Mouse (Mus musculus): ENCODE data around the gene Ifit1.
"Not testable (repeated sequence)": the region's sequence is repeated elsewhere in the genome, so short reads cannot be mapped to it uniquely, and the experiment has no call there.

Ifit1 gene

DNA sequence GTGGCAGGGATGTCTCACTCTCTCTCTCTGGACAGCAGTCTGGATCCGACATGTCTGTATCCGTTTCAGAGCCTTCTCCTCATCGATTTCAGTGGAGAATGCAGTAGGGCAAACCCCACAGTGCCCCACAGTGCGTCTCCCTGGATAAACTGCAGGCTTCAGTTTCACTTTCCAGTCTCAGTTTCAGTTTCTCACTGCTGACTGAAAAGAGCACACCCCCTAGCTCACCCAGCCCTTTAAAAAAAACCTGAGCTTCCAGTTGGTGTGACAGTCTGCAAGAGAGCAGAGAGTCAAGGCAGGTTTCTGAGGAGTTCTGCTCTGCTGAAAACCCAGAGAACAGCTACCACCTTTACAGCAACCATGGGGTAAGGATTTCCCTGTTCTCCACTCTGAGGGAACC lies at the start of gene Ifit1, which contains the start of gene Ifit1bl2:
Ifit1 (plus strand) TSS at position 249 of the 400 bp plus-strand sequence.
Ifit1bl2 (minus strand) TSS at position 121 of the 400 bp plus-strand sequence.
- no peak for DNase-seq

GRCm38 (mm10) chr19:34593456-34593855 lies 47.2 kb upstream of the Ifit1 start:
- no peak for DNase-seq

GRCm38 (mm10) chr19:34594523-34594922 lies 46.1 kb upstream of the Ifit1 start:
- peak; percentile 13 for DNase-seq

- DNase-seq: no peak
These were observed 43.9 kb upstream of the Ifit1 start for GRCm38 (mm10) chr19:34596811-34597210.

- peak; percentile 35 for DNase-seq
These were observed 42.3 kb upstream of the Ifit1 start for GRCm38 (mm10) chr19:34598341-34598740.

DNA sequence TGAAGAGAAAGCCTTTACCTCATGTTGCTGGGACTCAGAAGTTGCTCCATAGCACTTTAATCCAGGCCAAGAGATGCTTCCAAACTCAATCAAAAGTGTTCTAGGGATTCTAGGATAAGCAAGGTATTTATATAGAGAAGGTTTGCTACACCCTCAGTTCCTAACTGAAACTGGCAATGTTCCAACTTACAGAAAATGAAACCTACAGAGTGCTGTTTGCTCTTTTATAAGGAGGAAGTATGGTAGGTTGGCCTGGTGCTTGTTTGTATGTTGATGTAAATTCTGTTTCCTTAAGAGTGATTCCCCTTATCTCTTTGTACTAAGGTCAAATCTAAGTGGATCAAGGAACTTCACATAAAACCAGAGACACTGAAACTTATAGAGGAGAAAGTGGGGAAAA lies 41.4 kb upstream of the Ifit1 start:
- not testable (repeated sequence) for DNase-seq

- not testable (repeated sequence) for DNase-seq
These were observed 38.8 kb upstream of the Ifit1 start, which contains the start of gene Ifit1bl1 for GRCm38 (mm10) chr19:34601888-34602287. Gene Ifit1bl1, minus strand, starts transcription at chr19:34601956.

DNA sequence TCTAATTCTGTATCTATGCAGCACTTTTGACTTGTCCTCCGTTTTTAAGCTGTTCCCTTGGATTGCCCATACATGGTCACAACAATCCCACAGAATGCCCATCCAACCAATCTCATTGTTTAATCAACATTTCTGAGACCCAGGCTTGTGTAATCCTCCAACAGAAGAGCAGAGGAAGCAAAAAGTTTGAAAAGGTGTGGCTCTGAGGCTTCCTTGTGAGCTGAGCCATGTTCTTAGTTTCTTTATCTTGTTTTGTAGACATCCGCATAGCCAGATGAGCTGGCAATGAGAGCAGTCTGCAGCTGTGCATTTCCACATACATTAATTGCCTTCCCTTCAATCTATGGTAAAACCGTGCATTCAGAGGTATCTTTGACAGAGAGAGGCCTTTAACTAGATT lies 35.2 kb upstream of the Ifit1 start:
- no peak for DNase-seq

DNA sequence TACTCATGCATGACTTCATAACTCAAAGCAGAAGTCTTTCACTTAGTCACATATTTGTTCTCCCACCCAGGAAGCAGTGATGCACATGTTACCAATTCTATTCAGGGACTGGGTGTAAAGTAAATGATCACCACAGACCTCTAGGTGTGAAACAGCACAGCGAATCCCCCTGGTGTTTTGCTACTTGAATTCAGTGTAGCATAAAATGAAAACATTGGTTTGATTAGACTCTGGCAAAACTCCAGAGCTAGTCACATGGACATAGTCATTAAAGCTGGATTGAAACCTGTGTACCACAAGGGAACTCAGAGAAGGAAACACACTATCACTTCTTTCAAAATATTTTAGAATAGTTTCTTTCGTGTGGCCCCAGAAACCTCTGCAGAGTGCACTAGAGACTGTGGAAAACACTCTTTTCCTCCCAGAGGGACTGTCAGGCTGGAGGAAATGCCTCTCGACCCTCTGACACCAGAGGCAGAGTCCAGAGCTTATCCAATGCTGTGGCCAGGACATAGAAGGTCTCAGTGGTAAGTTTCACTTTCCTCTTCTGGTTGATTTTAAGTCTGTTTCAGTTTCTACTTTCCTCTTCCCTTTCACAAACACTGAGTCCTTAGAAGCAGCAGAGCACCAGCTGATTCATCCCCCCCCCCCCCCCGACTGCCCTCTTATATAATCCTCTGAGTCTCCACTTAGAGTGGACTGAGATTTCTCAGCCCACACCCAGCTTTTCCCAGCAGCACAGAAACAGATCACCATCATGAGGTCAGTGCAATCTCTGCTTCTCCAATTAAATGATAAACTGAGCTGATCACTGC lies 33.2 kb upstream of the Ifit1 start, which contains the start of gene Ifit3b:
Ifit3b (plus strand) TSS at position 734 of the 815 bp plus-strand sequence.
- DNase-seq: peak; percentile 70

GRCm38 (mm10) chr19:34610118-34610517 lies 30.6 kb upstream of the Ifit1 start:
- DNase-seq: not testable (repeated sequence)

DNA sequence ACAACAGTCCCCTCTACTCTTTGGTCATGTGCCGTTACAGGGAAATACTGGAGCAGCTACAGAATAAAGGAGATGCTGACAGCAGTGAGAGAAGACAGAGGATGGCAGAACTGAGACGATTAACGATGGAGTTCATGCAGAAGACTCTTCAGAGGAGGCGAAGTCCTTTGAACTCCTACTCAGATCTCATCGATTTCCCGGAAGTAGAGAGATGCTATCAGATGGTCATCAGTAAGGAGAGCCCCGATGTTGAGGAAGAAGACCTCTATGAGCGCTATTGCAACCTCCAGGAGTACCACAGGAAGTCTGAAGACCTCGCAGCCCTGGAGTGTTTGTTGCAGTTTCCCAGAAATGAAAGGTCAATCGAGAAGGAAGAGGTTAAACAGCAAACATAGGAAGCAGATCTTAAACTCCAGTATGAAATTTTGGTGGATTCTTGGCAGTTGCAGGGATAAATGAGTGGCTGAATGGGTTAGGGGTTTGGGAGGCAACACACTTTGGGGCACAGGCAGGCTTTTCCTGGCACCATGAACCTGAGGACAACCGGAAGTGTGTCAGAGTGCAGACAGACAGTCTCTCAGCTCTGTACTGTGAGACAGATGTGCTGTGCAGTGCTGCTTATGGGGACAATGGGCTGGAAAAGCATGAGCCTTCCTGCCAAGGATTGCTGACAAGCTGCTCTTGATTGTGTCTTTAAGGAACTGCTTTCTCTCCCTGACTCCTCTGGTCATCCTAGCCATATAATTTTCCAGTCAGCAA lies 28.2 kb upstream of the Ifit1 start:
- DNase-seq: not testable (repeated sequence)

- no peak for DNase-seq
These were observed 19.8 kb upstream of the Ifit1 start for GRCm38 (mm10) chr19:34620871-34621270.

DNA sequence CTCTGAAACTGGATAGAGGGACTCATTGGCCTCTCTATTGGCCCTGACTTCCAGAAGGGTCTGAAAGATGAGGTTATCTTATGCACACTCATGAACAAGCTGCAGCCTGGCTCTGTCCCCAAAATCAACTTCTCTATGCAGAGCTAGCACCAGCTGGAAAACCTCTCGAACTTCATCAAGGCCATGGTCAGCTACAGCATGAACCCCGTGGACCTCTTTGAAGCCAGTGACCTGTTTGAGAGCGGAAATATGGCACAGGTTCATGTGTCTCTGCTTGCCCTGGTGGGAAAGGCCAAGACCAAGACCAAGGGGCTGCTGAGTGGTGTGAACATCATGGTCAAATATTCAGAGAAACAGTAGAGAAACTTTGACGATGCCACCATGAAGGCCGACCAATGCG lies 16.9 kb upstream of the Ifit1 start:
- no peak for DNase-seq

DNA sequence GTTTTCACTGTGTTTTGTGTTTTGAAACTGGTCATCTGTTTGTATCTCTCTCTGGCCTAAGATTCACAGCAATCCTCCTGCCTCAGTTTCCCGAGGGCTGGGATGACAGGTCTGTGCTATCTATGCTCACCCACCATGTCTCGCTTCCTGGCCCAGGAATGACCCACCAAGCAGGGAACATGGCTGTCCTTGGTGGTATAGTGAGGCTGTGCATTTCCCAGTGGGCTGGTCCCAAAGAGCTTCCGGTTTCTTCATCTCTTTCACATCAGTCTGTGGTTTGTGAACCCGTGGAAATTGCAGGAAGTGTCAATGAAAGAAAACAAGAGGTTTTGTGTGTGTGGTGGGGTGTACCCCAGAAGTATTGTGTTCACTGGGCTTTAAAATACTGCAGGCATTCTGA lies 16.0 kb upstream of the Ifit1 start:
- DNase-seq: no peak

- no peak for DNase-seq
These were observed 13.2 kb upstream of the Ifit1 start for GRCm38 (mm10) chr19:34627496-34627895.

GRCm38 (mm10) chr19:34631487-34631886 lies 9.2 kb upstream of the Ifit1 start:
- DNase-seq: no peak

- DNase-seq: no peak
These were observed 7.2 kb upstream of the Ifit1 start for GRCm38 (mm10) chr19:34633484-34633883.

GRCm38 (mm10) chr19:34636933-34637557 lies 3.6 kb upstream of the Ifit1 start:
- peak; percentile 80 for DNase-seq

GRCm38 (mm10) chr19:34642616-34643015 lies 1.9 kb downstream of the Ifit1 start:
- DNase-seq: no peak

- peak; percentile 35 for DNase-seq
These were observed 7.0 kb downstream of the Ifit1 start for GRCm38 (mm10) chr19:34647630-34648029.

DNA sequence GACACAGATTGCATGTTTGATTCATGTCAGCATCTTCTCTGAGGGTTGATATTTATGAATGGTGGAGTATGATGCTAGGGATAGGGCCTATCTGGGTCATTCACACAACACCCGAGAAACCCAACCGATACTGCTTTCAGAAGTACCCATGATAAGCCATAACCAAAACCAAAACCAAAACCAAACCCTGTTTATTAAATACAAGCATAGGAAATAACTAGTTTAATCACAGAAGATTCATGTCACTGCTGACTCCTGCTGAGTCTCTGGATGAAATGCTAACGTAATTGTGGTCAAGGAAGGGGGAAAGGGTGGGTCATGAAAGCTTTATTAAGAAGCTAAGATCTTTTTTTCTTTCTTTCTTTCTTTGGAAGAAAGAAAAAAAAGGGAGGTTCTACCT lies 9.6 kb downstream of the Ifit1 start:
- no peak for DNase-seq

DNA sequence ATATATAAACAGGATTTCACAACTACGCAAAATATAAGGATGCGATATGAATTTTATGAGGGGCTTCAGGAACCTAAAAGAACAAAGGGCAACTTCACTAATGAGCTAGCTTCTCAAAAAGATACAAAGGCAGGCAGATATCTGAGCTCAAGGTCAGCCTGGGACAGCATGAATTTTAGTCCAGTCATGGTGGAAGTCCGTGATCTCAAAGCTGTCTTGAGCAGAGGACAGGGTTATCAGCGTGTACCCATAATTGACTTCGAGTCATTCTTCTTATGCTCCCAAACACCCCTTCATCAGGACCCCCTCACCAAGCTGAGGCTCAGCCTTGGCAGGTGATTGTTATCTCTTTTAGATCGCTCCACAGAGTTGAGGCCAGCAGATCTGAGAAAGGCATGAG lies 10.3 kb downstream of the Ifit1 start:
- DNase-seq: no peak

GRCm38 (mm10) chr19:34655227-34655805 lies 14.6 kb downstream of the Ifit1 start:
- DNase-seq: no peak

Measured in kidney, postnatal 10 days (tissue).